Mouse (Mus musculus): ENCODE measurements around the gene Rere. TPM values are rescaled to one million over a fixed set of nuclear protein-coding genes. Genes with fewer than 3 reads are reported as not detected.
"Not testable (repeated sequence)": the region's sequence is repeated elsewhere in the genome, so short reads cannot be mapped to it uniquely, and the experiment has no call there.

The Rere gene
- total and polyA plus RNA-seq, 3 experiments = 3.1 to 36.5 (median 8.7) TPM

GRCm38 (mm10) chr4:150509026-150509712 is 227.7 kb downstream of the Rere start:
- H3K27ac ChIP-seq (ENCODE audit: insufficient read depth, low read depth) = no peak overlapping the region
- peaks cover 0 to 13% of the 10 kb centered on the region in 2 experiments; a peak in 2 of 4 replicates for H3K4me1 ChIP-seq (ENCODE audit: control insufficient read depth in 1 of 2, insufficient read depth in 2 of 2)
- H3K4me3 ChIP-seq (replicated peaks in 1 of 3; ENCODE audit: low read depth in 2 of 3, low read length in 2 of 3, poor library complexity in 1 of 3) = no peak overlapping the region
- TF ChIP-seq JUND (conservative IDR thresholded peaks at IDR 0.05; ENCODE audit: low read depth, low read length) (no peak), RCOR1 (conservative IDR thresholded peaks at IDR 0.05; ENCODE audit: low read depth, low read length) (no peak), MAZ (IDR thresholded peaks at IDR 0.05; ENCODE audit: low read depth, low read length) (no peak), MAFK (IDR thresholded peaks at IDR 0.05; ENCODE audit: insufficient replicate concordance, low read length) (no peak), CHD1 (IDR thresholded peaks at IDR 0.05; ENCODE audit: low read depth, low read length) (no peak), MYC (IDR thresholded peaks at IDR 0.05; ENCODE audit: low read depth, low read length) (no peak)
- no peaks in the 10 kb centered on the region for H3K9me3 ChIP-seq (replicated peaks; ENCODE audit: low read length)
- dilution Hi-C loops (cut with MboI; ENCODE audit: extremely low pct_ligation_motif_present, extremely low pct_unique_long_range_greater_than_20kb, low sequenced_read_pairs) = no loop called here
- H3K4me2 ChIP-seq (ENCODE audit: insufficient read depth, low read depth, poor library complexity, severe bottlenecking) = no peak overlapping the region
- H3K79me2 ChIP-seq (replicated peaks; ENCODE audit: control insufficient read depth, extremely low read depth, insufficient read depth, poor library complexity, severe bottlenecking) = no peaks in the 10 kb centered on the region
- no peaks in the 10 kb centered on the region for H3K27me3 ChIP-seq (replicated peaks)
- no peak overlapping the region for H3K9ac ChIP-seq (ENCODE audit: insufficient read depth, low read depth)
- H3K36me3 ChIP-seq (replicated peaks in 1 of 2; ENCODE audit: control insufficient read depth in 1 of 2, insufficient read depth in 1 of 2, low read length in 1 of 2) = peaks cover 26 to 65% of the 10 kb centered on the region in 2 experiments
- in situ Hi-C loops (cut with MboI; ENCODE audit: low pct_ligation_motif_present, low pct_unique_long_range_greater_than_20kb, low sequenced_read_pairs) = no loop called here
- DNase-seq (ENCODE audit: extremely low read depth) = peak; percentile 21

- Histone ChIP-seq H3K4me2 (ENCODE audit: insufficient read depth, low read depth, poor library complexity, severe bottlenecking) (no peak overlapping the region), H3K4me3 (replicated peaks in 1 of 3; ENCODE audit: low read depth in 2 of 3, low read length in 2 of 3, poor library complexity in 1 of 3) (no peak overlapping the region), H3K4me1 (ENCODE audit: control insufficient read depth in 1 of 2, insufficient read depth in 2 of 2) (peaks cover 0 to 13% of the 10 kb centered on the region in 2 experiments; a peak in 2 of 4 replicates), H3K27ac (ENCODE audit: insufficient read depth, low read depth) (no peak overlapping the region), H3K9ac (ENCODE audit: insufficient read depth, low read depth) (no peak overlapping the region), H3K9me3 (replicated peaks; ENCODE audit: low read length) (no peaks in the 10 kb centered on the region), H3K36me3 (replicated peaks in 1 of 2; ENCODE audit: control insufficient read depth in 1 of 2, insufficient read depth in 1 of 2, low read length in 1 of 2) (peaks cover 26 to 61% of the 10 kb centered on the region in 2 experiments), H3K79me2 (replicated peaks; ENCODE audit: control insufficient read depth, extremely low read depth, insufficient read depth, poor library complexity, severe bottlenecking) (no peaks in the 10 kb centered on the region), H3K27me3 (replicated peaks) (no peaks in the 10 kb centered on the region)
- TF ChIP-seq CHD2 (IDR thresholded peaks at IDR 0.05; ENCODE audit: low read length) = no peak
- TF ChIP-seq MYC (IDR thresholded peaks at IDR 0.05; ENCODE audit: low read depth, low read length) = no peak
- no peak for TF ChIP-seq POLR2AphosphoS2 (IDR thresholded peaks at IDR 0.05; ENCODE audit: low read depth, low read length)
- TF ChIP-seq IRF4 (IDR thresholded peaks at IDR 0.05; ENCODE audit: low read depth, low read length) = no peak
- TF ChIP-seq GABPA (IDR thresholded peaks at IDR 0.05; ENCODE audit: insufficient replicate concordance, low read depth, low read length) = no peak
- TF ChIP-seq ZMIZ1 (IDR thresholded peaks at IDR 0.05; ENCODE audit: low read depth, low read length) = no peak
- no peak for TF ChIP-seq PAX5 (IDR thresholded peaks at IDR 0.05; ENCODE audit: low read length)
- TF ChIP-seq MXI1 (IDR thresholded peaks at IDR 0.05; ENCODE audit: low read depth, low read length) = no peak
- TF ChIP-seq ZC3H11A (IDR thresholded peaks at IDR 0.05; ENCODE audit: low read depth, low read length) = no peak
- no peak for TF ChIP-seq ETS1 (conservative IDR thresholded peaks at IDR 0.05; ENCODE audit: low read depth, low read length)
- TF ChIP-seq RCOR1 (conservative IDR thresholded peaks at IDR 0.05; ENCODE audit: low read depth, low read length) = no peak
- no peak for TF ChIP-seq CTCF (conservative IDR thresholded peaks at IDR 0.05 in 1 of 2, IDR thresholded peaks at IDR 0.05 in 1 of 2; ENCODE audit: low read depth in 2 of 2, low read length in 2 of 2)
- in situ Hi-C loops (cut with MboI; ENCODE audit: low pct_ligation_motif_present, low pct_unique_long_range_greater_than_20kb, low sequenced_read_pairs) (no loop called here), dilution Hi-C loops (cut with MboI; ENCODE audit: extremely low pct_ligation_motif_present, extremely low pct_unique_long_range_greater_than_20kb, low sequenced_read_pairs) (no loop called here)
- DNase-seq (ENCODE audit: extremely low read depth) = no peak
Measured at GRCm38 (mm10) chr4:150510036-150510435, 228.6 kb downstream of the Rere start.

DNA sequence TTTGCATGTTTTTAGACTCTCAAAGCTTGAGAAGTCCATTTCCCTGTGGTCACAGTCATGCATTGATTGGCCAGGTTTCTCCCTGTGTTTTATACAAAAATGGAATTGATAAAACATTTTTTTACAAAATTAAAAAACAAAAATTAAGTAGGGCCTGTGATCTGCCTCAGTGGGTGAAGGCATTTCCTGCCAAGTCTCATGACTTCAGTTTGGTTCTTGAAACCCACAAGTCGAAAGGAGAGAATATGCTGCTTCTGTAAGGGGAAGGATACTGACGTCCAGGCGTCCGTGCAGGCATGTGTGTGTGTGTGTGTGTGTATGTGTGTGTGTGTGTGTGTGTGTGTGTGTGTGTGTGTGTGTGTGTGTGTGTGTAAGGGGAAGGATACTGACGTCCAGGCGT is 231.9 kb downstream of the Rere start:
- H3K27ac ChIP-seq (ENCODE audit: insufficient read depth, low read depth); DNase-seq (ENCODE audit: extremely low read depth); H3K9ac ChIP-seq (ENCODE audit: insufficient read depth, low read depth); H3K79me2 ChIP-seq (replicated peaks; ENCODE audit: control insufficient read depth, extremely low read depth, insufficient read depth, poor library complexity, severe bottlenecking); H3K27me3 ChIP-seq (replicated peaks); H3K4me2 ChIP-seq (ENCODE audit: insufficient read depth, low read depth, poor library complexity, severe bottlenecking); dilution Hi-C loops (cut with MboI; ENCODE audit: extremely low pct_ligation_motif_present, extremely low pct_unique_long_range_greater_than_20kb, low sequenced_read_pairs); H3K9me3 ChIP-seq (replicated peaks; ENCODE audit: low read length); in situ Hi-C loops (cut with MboI; ENCODE audit: low pct_ligation_motif_present, low pct_unique_long_range_greater_than_20kb, low sequenced_read_pairs); H3K4me3 ChIP-seq (replicated peaks in 1 of 3; ENCODE audit: low read depth in 2 of 3, low read length in 2 of 3, poor library complexity in 1 of 3): not testable (repeated sequence)
- Histone ChIP-seq H3K4me1 (ENCODE audit: control insufficient read depth in 1 of 2, insufficient read depth in 2 of 2) (peaks cover 0 to 11% of the 10 kb centered on the region in 2 experiments; a peak in 2 of 4 replicates), H3K36me3 (replicated peaks in 1 of 2; ENCODE audit: control insufficient read depth in 1 of 2, insufficient read depth in 1 of 2, low read length in 1 of 2) (peaks cover 28 to 51% of the 10 kb centered on the region in 2 experiments)

Measured in CH12.LX (cell line).